Mouse (Mus musculus) left cerebral cortex, adult 2 months (tissue): ENCODE results near the gene Btbd35f7. TPM values are rescaled to one million over a fixed set of nuclear protein-coding genes. Genes with fewer than 3 reads are reported as not detected.
"Not testable (repeated sequence)": the region's sequence is repeated elsewhere in the genome, so short reads cannot be mapped to it uniquely, and the experiment has no call there.

Experiments used
- DNase-seq, 2 experiments: peaks; one replicate each; pipeline ENCODE4 v3.0.0; 2021 to 2022; ENCODE audit warnings: low spot score in 2 of 2, mixed read lengths in 1 of 2; ENCODE audit errors: extremely low spot score in 1 of 2
- H3K27ac ChIP-seq: fragments of 200-600 bp; 2 replicates; pipeline ENCODE4 v1.8.1; 2022
- H3K4me3 ChIP-seq: fragments of 200-600 bp; 2 replicates; pipeline ENCODE4 v1.8.1; 2022
- intact Hi-C: fragments of 180-260 bp; cut with DNase I; formaldehyde crosslinking; loops from one replicate; pipeline ENCODE4 v1.15.1; 2025
- long read RNA-seq, 2 experiments: library from polyadenylated mRNA; stranded (forward); transcript quantifications; one replicate each; pipeline ENCODE4 v2.0.0; 2021; ENCODE audit warnings: borderline mapping rate in 2 of 2
- total RNA-seq, 2 experiments: library from RNA; stranded (reverse); gene quantifications; 2 replicates each; pipeline ENCODE4 v1.2.3; 2021

The Btbd35f7 gene
- total RNA-seq = not detected
- long read RNA-seq, experiment 1 = 0 reads
- long read RNA-seq, experiment 2 = 0 reads

DNA sequence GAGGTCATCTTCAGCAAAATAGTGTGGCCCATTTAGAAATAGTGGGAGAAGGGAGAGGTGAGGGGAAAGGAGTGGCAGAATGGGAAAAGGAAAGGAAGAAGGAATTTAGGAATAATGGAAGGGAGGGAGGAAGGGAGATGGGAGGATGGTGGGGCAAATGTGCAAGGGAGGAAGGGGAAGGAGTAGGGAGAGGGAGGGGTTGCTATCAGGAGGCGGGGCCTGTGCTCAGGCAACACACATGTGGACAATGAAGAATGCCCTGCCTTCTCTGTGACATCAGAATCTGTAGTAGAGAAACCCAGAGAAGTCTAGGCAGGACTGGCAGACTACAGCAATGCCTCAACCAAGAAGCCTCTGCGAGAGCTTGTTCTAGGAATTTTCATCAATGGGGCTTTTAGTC, at the start of gene Btbd35f7:
Gene Btbd35f7, plus strand, starts transcription at position 301 of the 400 bp plus-strand sequence.
- intact Hi-C loops, H3K27ac ChIP-seq, DNase-seq, H3K4me3 ChIP-seq: not testable (repeated sequence)

Other genes with a start within 250 kb of the Btbd35f7 start
- not detected for gene Mycs, start 199.8 kb upstream of the Btbd35f7 start, total RNA-seq